In the genomic region with DNA sequence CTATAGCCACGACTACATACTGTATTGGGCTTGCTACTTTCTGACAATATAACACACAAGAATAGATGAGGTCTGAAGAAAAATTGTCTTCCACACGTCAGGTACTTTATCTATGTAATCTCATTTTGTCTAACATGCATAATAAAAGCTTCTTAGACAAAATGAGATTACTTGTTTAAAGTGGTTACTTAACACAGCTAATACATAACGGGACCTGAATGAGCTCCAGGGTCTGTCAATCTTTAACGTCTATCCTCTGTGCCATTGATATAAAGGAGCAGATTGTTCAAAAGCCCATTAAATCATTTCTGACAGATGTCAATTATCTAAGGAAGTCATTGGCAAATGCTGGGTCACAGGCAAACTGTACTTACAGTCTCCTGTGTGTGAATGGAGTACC, we compare ENCODE assay signal across 30 mouse cellular contexts. TPM values are rescaled to one million over a fixed set of nuclear protein-coding genes. Genes with fewer than 3 reads are reported as not detected.
"Had no signal": no experiment of that assay in that cellular context is flagged by ENCODE, and none has a peak within 500 bp of the region (broad histone marks: within the 10 kb centered on the region; RNA-seq: fewer than 3 reads in every experiment).

No protein-coding gene starts in this region.

- H3K4me2 ChIP-seq: embryonic facial prominence, embryonic 12.5 days; embryonic facial prominence, embryonic 13.5 days; embryonic facial prominence, embryonic 15.5 days; forebrain, embryonic 12.5 days; forebrain, embryonic 13.5 days; forebrain, embryonic 15.5 days had no signal

- H3K27me3 ChIP-seq: embryonic facial prominence, embryonic 12.5 days; embryonic facial prominence, embryonic 13.5 days; embryonic facial prominence, embryonic 15.5 days; forebrain, embryonic 12.5 days; forebrain, embryonic 13.5 days; forebrain, embryonic 15.5 days had no signal

- H3K9ac ChIP-seq: embryonic facial prominence, embryonic 12.5 days; embryonic facial prominence, embryonic 13.5 days; embryonic facial prominence, embryonic 15.5 days; forebrain, embryonic 12.5 days; forebrain, embryonic 13.5 days; forebrain, embryonic 15.5 days; forebrain, postnatal 0 days had no signal

- H3K27ac ChIP-seq: embryonic facial prominence, embryonic 10.5 days; embryonic facial prominence, embryonic 12.5 days; embryonic facial prominence, embryonic 13.5 days; embryonic facial prominence, embryonic 15.5 days; forebrain, embryonic 10.5 days; forebrain, embryonic 12.5 days; forebrain, embryonic 13.5 days; forebrain, embryonic 15.5 days; gastrocnemius, adult 2 months had no signal

- ATAC-seq: forebrain, embryonic 13.5 days; forebrain, embryonic 14.5 days; forebrain, embryonic 15.5 days; forebrain, embryonic 16.5 days; forebrain, postnatal 0 days had no signal

- DNase-seq: cerebellum, adult 18-20 months; cerebellum, adult 2 months; cerebellum, adult 8-10 months; cerebellum, adult 9-10 months; cerebellum, adult 9-11 months; cerebellum, postnatal 10 days; cerebellum, postnatal 14 days; cerebellum, postnatal 25 days; cerebellum, postnatal 36 days; embryo, embryonic 11 days; forebrain, postnatal 0 days; gastrocnemius, adult 2 months; gastrocnemius, postnatal 10 days; gastrocnemius, postnatal 14 days; gastrocnemius, postnatal 25 days; gastrocnemius, postnatal 36 days; heart, adult 11 months had no signal

- H3K4me1 ChIP-seq: embryonic facial prominence, embryonic 12.5 days; embryonic facial prominence, embryonic 13.5 days; embryonic facial prominence, embryonic 15.5 days; forebrain, embryonic 10.5 days; forebrain, embryonic 12.5 days; forebrain, embryonic 13.5 days; forebrain, embryonic 15.5 days had no signal

- H3K4me3 ChIP-seq: embryonic facial prominence, embryonic 10.5 days; embryonic facial prominence, embryonic 12.5 days; embryonic facial prominence, embryonic 13.5 days; embryonic facial prominence, embryonic 15.5 days; erythroblast, embryonic 14.5 days; forebrain, embryonic 10.5 days; forebrain, embryonic 12.5 days; forebrain, embryonic 13.5 days; forebrain, embryonic 15.5 days; gastrocnemius, adult 2 months had no signal

- H3K9me3 ChIP-seq: embryonic facial prominence, embryonic 10.5 days; embryonic facial prominence, embryonic 12.5 days; embryonic facial prominence, embryonic 13.5 days; embryonic facial prominence, embryonic 15.5 days; forebrain, embryonic 10.5 days; forebrain, embryonic 12.5 days; forebrain, embryonic 13.5 days; forebrain, embryonic 15.5 days had no signal

- H3K36me3 ChIP-seq: embryonic facial prominence, embryonic 10.5 days; embryonic facial prominence, embryonic 12.5 days; embryonic facial prominence, embryonic 13.5 days; embryonic facial prominence, embryonic 15.5 days; forebrain, embryonic 10.5 days; forebrain, embryonic 12.5 days; forebrain, embryonic 15.5 days had no signal

RNA-seq across cellular contexts. Expression of gene Trhde, which starts 36.2 kb away (rescaled TPM):
- total RNA-seq: common myeloid progenitor, adult 5-6 weeks; granulocyte monocyte progenitor cell, adult 5-6 weeks had no signal
- polyA plus RNA-seq: erythroblast, embryonic 14.5 days had no signal
